Mouse (Mus musculus) C2C12 (cell line): Measurements from ENCODE around the gene Uox. TPM values are rescaled to one million over a fixed set of nuclear protein-coding genes. Genes with fewer than 3 reads are reported as not detected.

Source experiments
- H3K27me3 ChIP-seq: one replicate; pipeline ENCODE4 v1.6.1; 2011; ENCODE audit not compliant: control insufficient read depth, insufficient read depth, insufficient read length
- H3K36me3 ChIP-seq: one replicate; pipeline ENCODE4 v1.6.1; 2011; ENCODE audit not compliant: control insufficient read depth, insufficient read depth
- H3K4me3 ChIP-seq: one replicate; pipeline ENCODE4 v1.5.1; 2011; ENCODE audit warnings: mild to moderate bottlenecking, control low read depth; ENCODE audit not compliant: poor library complexity, insufficient read depth, severe bottlenecking
- H3K79me2 ChIP-seq: one replicate; pipeline ENCODE4 v1.6.1; 2011; ENCODE audit not compliant: control insufficient read depth, insufficient read depth
- H3K79me3 ChIP-seq: one replicate; pipeline ENCODE4 v1.6.1; 2011; ENCODE audit warnings: low read depth, control low read depth
- H3ac ChIP-seq: one replicate; pipeline ENCODE3; 2011; ENCODE audit warnings: low read depth; ENCODE audit not compliant: control insufficient read depth, insufficient read length
- CEBPB ChIP-seq: IDR thresholded peaks from one replicate; pipeline ENCODE4 v1.6.1; 2011; ENCODE audit warnings: low read depth, mild to moderate bottlenecking, control low read depth, moderate library complexity
- CTCF ChIP-seq: IDR thresholded peaks from one replicate; pipeline ENCODE4 v1.5.1; 2011; ENCODE audit not compliant: control insufficient read depth, insufficient read depth, insufficient read length
- FOSL1 ChIP-seq: IDR thresholded peaks from one replicate; pipeline ENCODE4 v1.8.0; 2011; ENCODE audit warnings: mild to moderate bottlenecking, low read length; ENCODE audit not compliant: poor library complexity, insufficient read depth, severe bottlenecking
- MAX ChIP-seq: IDR thresholded peaks from one replicate; pipeline ENCODE4 v1.6.1; 2011; ENCODE audit warnings: mild to moderate bottlenecking, control low read depth
- MYOD1 ChIP-seq: IDR thresholded peaks from one replicate; pipeline ENCODE4 v1.6.1; 2011; ENCODE audit warnings: low read depth; ENCODE audit not compliant: control insufficient read depth, insufficient read length
- MYOG ChIP-seq: IDR thresholded peaks from one replicate; pipeline ENCODE4 v1.6.1; 2011; ENCODE audit not compliant: control insufficient read depth, insufficient read length; ENCODE audit errors: extremely low read depth
- USF1 ChIP-seq: IDR thresholded peaks from one replicate; pipeline ENCODE4 v1.6.1; 2011; ENCODE audit warnings: low read depth, mild to moderate bottlenecking, control low read depth, moderate library complexity
- polyA plus RNA-seq: library from polyadenylated mRNA; unstranded; fragments of >200 nt; fragmentation: generic; extraction: Trizol; gene quantifications from one replicate; pipeline ENCODE4 v1.2.1, GENCODE M21; 2012; ENCODE audit warnings: missing spikeins

Uox gene
- polyA plus RNA-seq, 1 experiment, result not detected

- H3K36me3 ChIP-seq, result no peaks in the 10 kb centered on the region
- H3K79me2 ChIP-seq, result no peaks in the 10 kb centered on the region
- TF ChIP-seq MYOD1 (no peak), FOSL1 (no peak), MYOG (no peak), CTCF (no peak), USF1 (no peak), CEBPB (no peak), MAX (no peak)
- H3K27me3 ChIP-seq, result no peaks in the 10 kb centered on the region
- no peak overlapping the region for H3K4me3 ChIP-seq
- no peak overlapping the region for H3ac ChIP-seq
- no peaks in the 10 kb centered on the region for H3K79me3 ChIP-seq
Measured at GRCm38 (mm10) chr3:146653692-146654091, 83.5 kb downstream of the Uox start.

GRCm38 (mm10) chr3:146655111-146655577 lies 84.9 kb downstream of the Uox start:
- H3K79me2 ChIP-seq, result no peaks in the 10 kb centered on the region
- H3K79me3 ChIP-seq, result no peaks in the 10 kb centered on the region
- TF ChIP-seq USF1 (no peak), CTCF (no peak), MYOG (no peak), MYOD1 (no peak), MAX (no peak), CEBPB (no peak)
- no peaks in the 10 kb centered on the region for H3K27me3 ChIP-seq
- H3K4me3 ChIP-seq, result no peak overlapping the region
- no peak overlapping the region for H3ac ChIP-seq
- no peaks in the 10 kb centered on the region for H3K36me3 ChIP-seq

- Histone ChIP-seq H3K79me2 (no peaks in the 10 kb centered on the region), H3K4me3 (no peak overlapping the region), H3K27me3 (no peaks in the 10 kb centered on the region), H3ac (no peak overlapping the region), H3K36me3 (no peaks in the 10 kb centered on the region), H3K79me3 (no peaks in the 10 kb centered on the region)
- TF ChIP-seq CEBPB, result peak; percentile 59
- TF ChIP-seq MYOG, result no peak
Measured at GRCm38 (mm10) chr3:146657433-146657832, 87.2 kb downstream of the Uox start.

DNA sequence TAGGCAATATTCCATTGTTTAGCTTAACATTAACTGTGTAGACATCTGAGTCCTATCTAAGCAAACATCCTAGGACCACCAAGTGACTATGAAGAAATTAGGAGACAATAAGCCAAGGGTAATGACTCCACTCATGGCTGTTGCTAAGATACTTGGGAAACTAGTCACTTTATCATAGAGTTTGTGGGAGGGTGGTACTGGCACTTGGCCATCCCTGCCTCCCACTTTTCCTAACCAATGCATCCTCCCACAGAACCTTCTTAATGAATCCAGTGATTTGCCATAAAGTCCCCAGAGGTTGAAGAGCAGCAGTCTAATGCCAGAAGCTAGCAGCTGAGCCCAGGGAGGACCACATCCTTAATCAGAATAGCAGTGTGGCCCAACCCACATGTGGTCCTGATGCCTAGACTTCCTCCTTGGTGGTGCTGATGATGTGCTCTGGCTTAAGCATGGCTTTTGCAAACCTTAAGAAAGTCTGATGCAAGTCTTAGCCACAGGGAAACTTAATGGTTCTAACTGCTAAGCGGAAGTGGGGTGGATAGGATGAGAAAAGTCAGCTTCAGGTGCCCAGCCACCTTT lies 87.9 kb downstream of the Uox start:
- Histone ChIP-seq H3ac (no peak overlapping the region), H3K79me3 (no peaks in the 10 kb centered on the region), H3K4me3 (no peak overlapping the region), H3K79me2 (no peaks in the 10 kb centered on the region), H3K36me3 (no peaks in the 10 kb centered on the region), H3K27me3 (no peaks in the 10 kb centered on the region)
- TF ChIP-seq MYOD1, result no peak
- no peak for TF ChIP-seq CTCF

DNA sequence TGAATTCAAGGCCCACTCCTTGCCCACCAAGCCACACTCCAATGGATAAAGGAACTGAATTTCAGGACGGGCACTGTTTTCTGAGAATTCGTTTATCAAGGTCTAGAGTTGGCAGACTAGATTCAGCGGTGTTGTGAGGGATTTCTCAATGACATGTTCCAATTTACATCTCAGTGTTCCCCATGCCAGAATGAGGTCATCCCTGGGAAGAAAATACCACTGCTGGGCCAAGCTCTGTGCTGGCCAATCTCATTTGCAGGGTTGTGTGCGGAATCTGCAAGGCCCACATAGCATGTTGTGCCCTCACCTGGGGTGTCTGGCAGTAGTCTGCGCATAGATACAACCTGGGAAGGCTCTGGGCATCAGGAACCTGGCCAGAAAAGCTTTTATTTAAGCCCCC lies 89.1 kb downstream of the Uox start:
- Histone ChIP-seq H3K79me3 (no peaks in the 10 kb centered on the region), H3K4me3 (no peak overlapping the region), H3ac (no peak overlapping the region), H3K27me3 (no peaks in the 10 kb centered on the region), H3K79me2 (no peaks in the 10 kb centered on the region), H3K36me3 (no peaks in the 10 kb centered on the region)
- no peak for TF ChIP-seq MAX
- TF ChIP-seq CTCF, result no peak
- TF ChIP-seq FOSL1, result no peak
- no peak for TF ChIP-seq MYOD1
- TF ChIP-seq CEBPB, result no peak
- TF ChIP-seq MYOG, result no peak
- TF ChIP-seq USF1, result no peak

DNA sequence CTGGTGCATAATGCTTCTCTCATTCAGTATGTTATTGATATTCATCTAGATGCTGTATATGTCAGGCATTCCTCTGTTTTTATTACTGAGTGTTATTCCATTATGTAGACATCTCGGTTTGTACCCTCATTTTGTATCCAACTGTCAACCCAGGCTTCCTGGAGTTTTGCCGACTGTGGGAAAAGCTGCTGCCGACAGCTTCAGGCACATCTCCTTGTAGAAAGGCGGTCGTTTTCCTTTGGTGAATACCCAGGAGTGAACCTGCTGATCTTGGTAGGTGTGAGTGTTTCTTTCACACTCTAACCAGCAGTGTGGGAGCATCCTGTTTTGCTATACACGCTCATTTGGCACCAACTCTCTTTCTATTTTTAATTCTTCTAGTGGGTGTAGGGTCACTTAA lies 90.8 kb downstream of the Uox start:
- H3K4me3 ChIP-seq, result no peak overlapping the region
- no peak for TF ChIP-seq CTCF
- TF ChIP-seq MYOG, result no peak
- no peak for TF ChIP-seq MYOD1
- no peak for TF ChIP-seq USF1
- TF ChIP-seq FOSL1, result no peak
- no peak for TF ChIP-seq MAX
- no peak for TF ChIP-seq CEBPB
- H3ac ChIP-seq, result no peak overlapping the region

More for the DNA sequence above, 90.8 kb downstream of the Uox start:
- Histone ChIP-seq H3K27me3 (no peaks in the 10 kb centered on the region), H3K79me3 (no peaks in the 10 kb centered on the region), H3K79me2 (no peaks in the 10 kb centered on the region), H3K36me3 (no peaks in the 10 kb centered on the region)
